Mouse (Mus musculus) brain, adult 2 months (tissue): ENCODE data around the gene Mob3a.

Experiments
- DNase-seq: peaks from one replicate; pipeline ENCODE4 v3.0.0; 2011; ENCODE audit warnings: low read depth, low spot score

Mob3a gene

DNA sequence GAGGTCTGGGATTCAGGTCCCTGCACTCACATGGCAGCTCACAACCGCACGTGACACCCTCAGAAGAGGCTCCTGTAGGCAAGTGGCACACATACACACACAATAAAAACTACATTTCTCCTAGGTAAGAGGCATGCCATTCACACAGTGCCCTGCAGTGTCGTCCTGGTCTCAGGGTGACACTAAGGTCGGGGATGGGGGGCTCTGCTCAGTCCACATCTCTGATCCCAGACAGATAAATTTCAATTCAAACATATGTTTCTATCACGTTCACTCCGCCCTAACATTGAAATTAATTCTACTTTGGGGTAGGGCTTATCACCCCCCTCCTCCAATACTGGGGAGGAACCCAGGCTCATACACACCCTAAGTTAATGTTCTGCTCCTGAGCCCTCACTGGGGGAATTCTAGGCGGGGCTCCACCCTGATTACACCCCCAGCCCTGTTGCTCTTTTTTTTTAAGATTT, 1.7 kb downstream of the Mob3a start:
- DNase-seq, result no peak

DNA sequence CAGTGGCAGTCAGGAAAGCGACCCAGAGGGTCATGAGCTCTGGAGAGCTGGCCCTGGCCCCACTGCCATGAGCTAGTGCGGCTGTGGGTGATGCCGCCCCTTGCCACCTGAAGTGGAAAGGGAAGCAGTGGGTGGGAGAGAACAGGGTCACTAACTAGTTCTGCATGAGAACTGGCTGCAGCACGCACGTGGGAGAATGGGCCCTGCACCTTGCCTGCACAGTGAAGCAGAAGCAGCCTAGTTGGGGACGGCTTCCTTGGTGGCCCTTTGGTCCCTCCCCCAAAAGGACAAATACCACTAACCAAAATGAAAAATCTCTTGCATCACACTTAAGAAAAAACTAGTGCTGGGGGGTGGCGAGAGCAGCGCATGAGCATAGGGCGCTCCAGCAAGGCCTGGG, 3.2 kb downstream of the Mob3a start:
- DNase-seq, result no peak

DNA sequence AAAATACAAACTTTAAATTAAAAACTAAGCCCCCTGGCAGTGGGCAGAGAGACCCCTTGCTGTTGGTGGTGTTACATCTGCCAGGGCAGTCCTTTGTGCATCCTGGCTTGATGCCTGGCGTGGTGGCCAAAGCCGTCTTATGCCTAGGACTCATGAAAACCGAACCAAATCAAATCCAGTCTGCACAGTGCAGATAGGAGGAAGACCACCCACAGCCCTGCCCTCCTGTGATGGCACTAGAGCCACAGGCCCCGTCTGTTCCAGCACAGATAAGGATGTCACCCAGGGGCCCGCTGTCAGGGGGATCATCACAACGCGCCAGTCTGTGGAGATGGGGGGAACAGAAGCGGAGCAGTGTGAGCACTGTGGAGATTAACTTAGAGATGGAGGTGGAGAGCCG, 4.0 kb downstream of the Mob3a start:
- no peak for DNase-seq

DNA sequence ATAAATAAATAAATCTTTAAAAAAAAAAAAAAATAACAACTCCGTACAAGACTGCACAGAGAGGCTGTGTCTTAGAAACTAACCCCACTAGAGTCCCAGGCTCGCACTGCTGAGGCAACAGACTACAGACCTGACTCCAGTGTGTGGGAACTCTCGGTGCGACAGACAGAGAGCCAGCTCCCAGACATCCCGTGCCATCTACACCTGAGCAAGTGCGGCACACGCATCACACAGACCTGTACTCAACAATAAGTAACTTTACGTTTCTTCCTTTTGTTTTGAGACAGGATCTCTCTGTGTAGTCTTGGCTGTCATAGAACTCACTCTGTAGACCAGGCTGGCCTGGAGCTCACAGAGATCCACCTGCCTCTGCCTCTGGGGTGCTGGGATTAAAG, 4.4 kb downstream of the Mob3a start:
- no peak for DNase-seq

DNA sequence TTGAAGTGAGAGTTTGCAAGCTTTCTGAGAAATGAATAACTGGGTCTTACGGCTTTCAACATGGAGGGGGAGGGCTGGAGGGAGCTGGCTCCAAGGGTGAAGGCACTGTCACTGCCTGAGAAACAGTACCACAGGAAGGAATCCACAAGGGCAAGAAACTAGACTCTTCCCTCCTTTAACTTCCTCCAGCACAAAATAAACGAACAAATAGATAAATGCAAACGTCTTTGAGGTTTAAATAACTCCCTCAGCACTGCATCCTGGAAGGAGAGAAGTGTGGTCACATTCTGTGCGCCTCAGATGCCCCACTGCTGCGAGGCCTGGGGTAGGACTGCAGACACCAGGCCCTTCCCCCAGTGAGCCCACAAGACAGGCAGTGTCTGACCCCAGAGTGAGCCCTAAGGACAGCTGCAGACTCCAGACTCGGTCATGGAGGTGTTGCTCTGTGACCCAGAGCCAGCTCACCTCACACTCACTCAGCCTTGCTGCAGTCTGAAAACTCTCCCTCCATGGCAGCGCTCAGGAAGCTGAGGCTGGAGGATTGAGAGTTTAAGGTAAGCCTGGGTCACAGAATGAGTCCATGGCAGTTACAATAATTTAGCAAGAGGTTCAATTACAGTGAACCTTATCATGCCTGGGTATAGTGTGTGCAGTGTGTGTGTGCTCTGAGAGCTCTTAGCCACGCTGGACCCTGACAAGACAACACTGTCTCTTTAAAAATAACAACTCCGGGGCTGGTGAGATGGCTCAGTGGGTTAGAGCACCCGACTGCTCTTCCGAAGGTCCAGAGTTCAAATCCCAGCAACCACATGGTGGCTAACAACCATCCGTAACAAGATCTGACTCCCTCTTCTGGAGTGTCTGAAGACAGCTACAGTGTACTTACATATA, 5.0 kb downstream of the Mob3a start:
- DNase-seq, result no peak

DNA sequence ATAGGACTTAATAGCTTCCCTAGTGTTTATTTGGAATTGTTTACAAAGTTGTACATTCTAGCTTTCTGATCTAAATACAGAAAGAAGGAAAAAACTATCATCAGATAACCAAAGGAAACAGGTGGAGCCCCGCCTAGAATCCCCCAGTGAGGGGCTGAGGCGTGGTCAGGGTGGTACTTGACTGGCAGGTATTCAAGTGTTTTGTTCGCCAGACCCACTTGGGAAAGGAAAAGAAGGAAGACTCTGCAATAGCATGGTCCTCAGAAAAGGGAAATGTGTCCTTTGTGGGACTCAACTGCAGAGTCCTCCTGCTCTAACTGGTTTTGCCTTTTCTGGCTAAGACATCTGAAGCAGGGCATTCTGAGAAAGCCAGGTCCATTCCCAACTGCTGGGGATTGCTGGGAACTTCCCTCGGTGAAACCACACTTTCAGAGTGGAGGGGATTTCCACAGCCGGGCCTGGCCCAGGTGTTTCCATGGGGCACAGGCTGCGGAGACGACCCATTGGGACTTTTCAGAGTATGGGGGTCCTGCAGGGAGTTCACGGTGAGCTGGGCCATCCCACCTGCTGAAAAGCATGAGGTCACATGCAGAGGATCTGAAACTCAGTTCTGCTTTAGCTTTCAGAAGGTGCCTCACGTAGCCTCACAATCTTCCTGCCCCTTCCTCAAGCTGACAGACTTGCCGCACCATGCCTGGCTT, 5.8 kb downstream of the Mob3a start:
- DNase-seq, result no peak

DNA sequence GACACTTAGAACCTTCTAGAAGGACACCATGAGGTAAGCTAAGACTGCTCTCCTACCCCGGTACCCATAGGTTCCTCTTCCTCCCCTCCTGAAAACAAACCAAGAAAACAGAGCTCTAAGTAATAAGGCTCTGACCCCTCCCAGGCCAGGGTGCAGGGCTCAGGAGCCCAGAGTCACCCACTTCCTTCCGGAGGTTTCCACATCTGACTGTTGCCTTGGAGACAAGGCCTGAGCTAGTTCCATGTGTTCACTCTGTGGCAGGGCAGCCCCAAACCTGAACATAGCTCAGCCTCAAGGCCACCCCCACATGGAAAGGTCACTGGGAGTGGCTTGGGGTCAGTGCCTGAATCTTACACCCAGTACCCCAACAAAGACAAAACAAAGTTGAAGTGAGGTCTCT, 6.6 kb downstream of the Mob3a start:
- peak; percentile 63 for DNase-seq

DNA sequence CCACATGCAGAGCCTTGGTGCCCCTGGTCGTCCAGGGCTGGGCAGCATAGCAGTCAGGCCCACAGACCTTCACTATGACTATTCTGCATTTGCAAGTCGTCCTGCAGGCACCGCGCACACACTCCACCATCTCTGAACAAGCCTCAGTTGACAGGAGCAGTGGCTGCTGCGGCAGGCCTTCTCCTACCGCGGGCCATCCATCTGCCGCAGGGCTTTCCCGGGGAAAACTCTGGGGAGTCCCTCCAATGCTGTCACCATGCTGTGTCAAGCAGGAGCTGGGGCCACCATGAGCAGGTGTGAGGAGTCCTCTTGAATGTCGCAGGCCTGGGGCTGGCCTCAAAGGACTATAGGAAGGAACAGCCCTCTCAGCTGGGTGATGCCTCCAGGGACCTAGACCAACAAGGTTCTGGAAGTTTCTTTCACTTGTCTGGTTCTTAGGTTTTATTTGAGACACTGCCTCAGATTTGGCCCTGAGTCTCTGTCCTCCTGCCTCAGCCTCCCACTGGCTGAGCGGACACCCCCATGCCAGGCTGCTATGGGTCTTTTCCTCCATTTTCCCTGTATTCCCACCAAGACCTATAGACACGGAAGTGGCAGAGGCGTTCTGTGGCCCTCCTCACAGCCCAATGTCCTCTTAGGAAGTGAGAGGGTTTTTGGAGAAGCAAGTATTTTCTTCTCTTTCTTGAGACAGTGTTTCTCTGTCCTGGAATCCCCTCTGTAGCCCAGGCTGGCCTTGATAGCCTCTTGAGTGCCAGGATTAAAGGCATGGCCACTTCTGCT, 7.4 kb downstream of the Mob3a start:
- DNase-seq, result no peak

DNA sequence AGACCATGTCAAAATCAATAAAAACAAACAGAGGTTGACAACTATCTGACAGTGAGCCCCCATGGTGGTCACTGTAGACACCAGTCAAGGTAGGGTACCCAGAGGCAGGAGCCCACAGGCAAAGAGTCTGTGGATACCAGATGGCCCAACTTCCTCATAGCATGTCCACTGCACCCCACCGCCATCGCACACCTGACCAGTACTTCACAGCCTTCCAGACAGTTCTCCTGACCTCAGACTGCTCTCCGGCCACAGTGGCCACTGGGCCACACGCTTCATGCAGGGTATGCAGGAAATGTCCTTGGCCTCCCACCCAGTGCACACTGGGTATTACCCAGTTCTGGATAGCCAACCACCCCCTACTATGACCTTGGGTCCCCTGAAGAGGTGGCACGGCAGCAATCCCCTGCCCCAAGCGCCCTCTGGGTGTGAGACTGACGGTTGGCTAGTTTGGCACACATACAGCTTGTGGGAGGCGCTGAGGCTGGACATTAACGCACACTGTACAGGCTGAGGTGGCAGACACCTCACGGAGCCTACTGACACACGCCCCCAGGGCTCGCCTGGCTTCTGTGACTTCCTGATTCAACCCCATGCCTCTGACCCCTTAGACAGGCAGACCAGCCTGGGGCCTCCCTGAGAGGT, 8.3 kb downstream of the Mob3a start:
- no peak for DNase-seq

DNA sequence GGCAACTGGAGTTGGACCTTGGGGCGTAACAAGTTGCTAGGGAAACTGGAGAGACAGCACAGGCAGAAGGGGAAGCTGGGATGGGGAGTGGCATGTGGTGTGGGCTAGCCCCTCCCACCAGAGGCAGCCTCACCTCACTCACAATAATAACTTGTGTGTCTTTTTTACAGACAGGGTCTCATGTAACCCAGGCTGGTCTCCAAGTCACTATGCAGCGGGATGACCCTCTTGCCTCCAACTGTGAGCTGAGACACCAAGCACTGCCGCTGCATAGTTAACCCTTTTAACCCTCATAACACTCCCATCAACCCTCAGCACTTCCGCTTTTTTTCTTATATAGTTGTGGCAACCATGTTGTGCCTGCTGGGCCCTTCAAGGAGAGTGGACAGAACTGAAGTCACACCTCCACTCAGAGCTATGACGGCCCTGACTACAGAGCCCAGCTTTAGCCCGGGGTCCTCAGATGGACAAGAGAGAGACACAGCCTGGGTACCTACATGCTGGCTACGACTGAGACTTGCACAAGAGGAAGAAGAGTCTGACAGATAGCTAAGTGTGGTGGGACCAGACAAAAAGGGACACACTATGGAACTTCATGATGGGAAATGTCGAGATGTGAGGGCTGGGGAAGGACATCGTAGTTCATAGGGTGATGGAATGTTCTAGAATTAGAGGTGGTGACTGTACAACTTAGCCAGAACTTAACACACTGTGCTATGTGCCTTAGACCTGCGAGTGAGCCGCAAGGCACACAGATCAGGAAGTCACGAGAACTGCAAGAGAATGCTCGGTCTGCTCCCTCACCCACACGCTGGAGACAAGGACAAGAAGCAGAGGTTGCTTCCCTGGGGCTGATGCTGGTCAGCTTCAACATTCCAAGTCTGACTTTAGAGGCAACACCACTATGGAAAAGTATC, 9.3 kb downstream of the Mob3a start:
- no peak for DNase-seq

DNA sequence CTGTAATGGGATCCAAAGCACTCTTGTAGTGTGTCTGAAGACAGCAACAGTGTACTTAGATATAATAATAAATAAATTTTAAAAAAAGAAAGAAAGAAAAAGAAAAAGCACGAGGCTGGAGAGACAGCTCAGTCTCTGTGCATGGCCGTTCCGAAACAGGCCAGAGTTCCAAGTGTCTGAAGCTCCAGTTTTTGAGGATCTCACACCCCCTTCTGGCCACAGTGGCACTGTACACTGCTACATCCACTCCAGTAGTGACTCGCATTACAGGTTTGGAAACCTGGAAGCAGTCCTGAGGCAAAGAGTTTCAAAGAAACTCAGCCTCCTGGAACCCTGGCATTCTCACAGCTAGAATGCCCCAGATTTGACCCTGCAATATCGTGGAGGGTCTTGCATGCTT, 13.9 kb downstream of the Mob3a start:
- peak; percentile 89 for DNase-seq

DNA sequence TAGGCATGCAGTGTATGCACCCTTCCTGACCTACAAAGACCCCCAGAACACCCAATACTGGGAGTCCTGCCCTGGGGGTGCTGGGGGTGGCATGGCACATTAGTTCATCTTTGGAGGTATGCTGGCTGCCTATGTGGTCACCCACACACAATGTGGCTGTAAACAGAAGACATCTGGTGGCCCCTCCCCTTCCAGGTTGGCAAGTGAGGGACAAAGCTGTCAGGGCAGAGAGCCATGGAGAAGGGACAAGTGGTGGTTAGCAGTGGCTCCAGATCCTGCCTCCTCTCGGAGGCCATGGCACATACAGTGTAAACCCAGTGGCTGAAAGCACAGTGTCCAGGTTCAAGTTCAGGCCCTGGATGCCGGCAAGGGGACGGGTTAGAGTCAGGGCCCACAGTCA, 15.2 kb downstream of the Mob3a start:
- no peak for DNase-seq

DNA sequence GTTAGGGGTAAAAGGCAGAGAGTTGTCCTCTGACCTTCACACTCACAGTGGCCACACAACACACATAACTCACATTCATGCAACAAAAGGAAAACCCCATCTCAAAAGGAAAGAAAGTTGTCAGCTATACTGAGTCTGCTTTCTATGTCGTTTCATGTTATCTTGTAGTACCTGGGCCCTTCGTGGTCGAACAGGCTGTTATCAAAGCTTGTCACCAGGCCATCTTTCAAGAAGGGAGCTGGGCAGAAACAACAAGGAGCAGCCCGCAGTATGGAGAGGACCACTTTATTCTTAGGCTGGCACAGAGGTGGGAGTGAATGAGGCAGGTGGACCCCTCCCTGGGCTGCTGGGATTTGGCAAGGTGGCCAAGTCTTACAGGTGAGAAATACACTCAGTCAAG, 16.8 kb downstream of the Mob3a start:
- DNase-seq, result no peak

DNA sequence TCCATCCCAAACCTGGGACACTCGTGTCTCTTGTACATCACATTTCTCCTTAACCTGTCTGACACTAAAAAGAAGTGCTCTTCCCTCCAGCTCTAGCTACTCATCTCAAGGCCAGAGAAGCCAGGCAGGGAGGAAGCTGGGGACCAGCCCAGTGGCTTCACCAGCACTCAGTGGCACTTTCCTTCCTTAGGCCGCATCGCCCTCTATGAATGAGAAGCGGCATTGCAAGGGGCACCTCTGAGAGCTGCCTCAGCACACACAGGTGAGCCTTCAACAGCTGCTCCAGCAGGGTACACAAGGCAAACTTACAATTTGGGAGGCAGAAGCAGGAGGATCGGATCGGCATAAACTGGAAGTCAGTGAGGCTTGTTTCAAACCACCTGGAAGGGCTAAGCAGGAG, 17.6 kb downstream of the Mob3a start:
- peak; percentile 77 for DNase-seq

DNA sequence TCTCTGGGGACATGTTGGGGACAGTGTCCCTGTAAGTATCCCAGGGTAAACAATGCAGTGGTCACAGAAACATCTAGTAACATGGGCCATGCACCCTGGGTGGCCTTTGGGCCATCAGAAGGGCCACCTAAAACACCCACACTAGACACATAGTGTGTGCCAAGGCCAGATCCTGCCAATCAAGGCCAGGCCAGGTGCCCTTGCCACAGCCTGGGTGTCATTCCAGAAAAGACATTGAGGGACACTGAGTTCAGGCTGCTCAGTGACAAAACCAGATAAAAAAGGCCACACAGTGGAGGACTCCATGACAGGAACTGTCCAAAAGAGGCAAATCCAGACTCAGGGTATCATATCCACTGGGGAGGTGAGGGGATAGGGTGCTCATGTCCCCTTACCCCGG, 18.1 kb downstream of the Mob3a start:
- no peak for DNase-seq

DNA sequence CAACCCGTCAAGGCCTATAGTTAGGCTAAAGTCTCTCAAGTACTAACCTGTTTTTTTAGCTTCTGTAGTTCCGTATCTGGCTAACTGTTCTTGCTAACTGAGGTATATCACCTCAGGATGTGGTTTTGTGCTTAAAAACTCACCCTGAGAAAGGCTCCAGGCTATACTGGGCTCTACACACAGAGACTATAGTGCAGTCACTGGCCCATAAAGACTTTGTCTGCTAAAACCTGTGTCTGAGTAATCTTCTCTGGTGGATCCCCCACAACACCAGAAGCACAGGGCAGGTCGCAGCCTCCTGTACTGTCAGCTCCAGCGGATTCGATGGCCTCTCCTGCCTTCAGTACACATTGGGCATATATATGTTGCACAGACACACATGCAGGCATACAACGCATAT, 19.8 kb downstream of the Mob3a start:
- no peak for DNase-seq

DNA sequence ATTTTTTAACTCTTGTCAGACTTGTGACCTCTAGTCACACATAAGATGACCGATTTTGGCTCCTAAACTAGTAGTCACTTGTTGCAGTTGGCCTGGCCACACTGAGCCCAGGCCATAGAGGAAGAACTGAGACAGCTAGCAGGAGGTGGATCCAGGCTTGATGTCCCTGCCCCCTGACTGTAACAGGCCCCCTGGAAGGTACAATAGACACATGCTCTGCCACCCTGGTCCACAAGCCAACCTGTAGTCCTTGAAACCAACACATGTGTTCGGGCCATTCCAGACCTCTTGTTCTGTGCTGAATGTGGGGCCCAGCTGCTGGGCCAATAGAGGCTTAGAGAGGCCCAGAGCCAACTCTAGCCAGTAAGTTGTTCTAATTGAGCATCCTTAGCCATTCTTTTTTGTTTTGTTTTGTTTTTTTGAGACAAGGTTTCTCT, 21.5 kb downstream of the Mob3a start:
- DNase-seq, result no peak

DNA sequence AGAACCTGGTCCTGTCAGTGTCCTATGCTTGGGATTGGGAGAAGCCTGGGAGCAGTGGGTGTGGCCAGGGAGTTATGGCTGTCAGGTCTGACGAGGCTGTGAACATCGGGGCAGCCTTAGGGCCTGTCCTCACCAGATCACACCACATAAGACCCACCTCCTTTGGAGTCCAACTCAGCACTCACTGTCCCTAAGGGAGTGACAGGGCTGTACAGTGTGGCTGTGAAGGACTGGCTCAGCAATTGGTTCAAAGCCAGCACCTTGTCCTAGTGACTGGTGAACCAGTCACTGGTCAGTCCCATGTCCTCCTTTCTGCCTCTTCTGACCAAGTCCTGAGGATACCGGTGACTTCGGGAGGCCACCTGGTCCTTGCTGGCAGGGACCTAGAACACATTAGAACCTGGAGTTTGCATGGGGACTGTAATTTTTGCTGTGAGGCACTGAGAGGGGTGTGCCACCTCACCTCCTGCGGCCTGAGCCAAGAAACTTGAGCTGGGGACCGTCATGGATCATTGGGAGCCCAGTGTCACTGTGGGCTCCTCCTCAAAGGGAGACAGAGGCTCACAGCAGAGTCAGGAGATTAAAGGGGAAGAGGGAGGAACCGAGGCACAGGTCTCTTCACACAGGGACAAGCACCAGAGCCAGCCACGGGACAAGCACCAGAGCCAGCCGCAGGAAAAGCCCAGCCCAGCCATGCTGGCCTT, 22.1 kb downstream of the Mob3a start:
- no peak for DNase-seq

DNA sequence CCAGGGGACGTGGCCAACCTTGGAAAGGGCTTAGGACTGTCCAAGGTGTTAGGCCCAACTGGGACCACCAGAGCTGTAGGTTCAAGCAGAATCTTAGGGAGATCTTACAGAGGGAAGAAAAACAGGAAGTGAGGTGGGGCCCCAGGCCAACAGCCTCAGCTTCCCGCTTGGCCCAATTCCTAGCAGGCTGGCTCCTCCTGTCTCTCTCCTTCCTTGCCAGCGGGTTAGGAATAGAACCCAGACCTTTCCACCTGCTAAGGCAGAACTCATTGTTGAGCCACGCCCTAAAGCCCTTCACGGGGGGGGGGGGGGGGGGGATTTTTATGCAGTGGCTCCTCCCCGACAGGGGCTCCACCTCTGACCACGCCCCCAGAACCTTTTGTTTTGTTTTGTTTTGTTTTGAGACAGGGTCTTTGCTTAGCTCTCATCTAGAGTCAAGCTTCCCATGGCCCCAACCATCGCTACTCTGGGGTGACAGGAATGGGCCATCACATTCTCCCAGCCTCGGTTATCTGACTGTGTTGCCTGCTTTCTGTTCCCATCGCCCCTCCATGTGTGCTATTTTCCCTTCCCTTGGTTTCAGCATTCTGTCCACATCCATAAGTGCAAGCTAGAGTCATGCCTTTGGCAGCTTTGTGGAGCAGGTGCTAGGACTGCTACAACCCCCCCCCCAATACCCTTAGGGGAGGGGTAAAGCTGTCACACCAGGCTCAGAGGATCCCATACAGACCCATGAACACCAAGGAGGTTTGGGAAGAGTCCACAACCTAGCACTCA, 23.0 kb downstream of the Mob3a start:
- DNase-seq, result peak; percentile 60
